Mouse (Mus musculus) midbrain, embryonic 15.5 days (tissue): ENCODE data around the gene Abcg8. TPM values are rescaled to one million over a fixed set of nuclear protein-coding genes. Genes with fewer than 3 reads are reported as not detected.

ENCODE experiments used
- ATAC-seq: fragments of 200-750 bp; cut with Nextera tagmentation; replicated peaks from 2 replicates; pipeline ENCODE4 v1.8.0; 2017; ENCODE audit warnings: moderate TSS enrichment
- H3K27ac ChIP-seq: fragments of 300-500 bp; sonication (generic); 2 replicates; pipeline ENCODE4 v1.5.1; 2015; ENCODE audit warnings: mild to moderate bottlenecking, inconsistent platforms
- H3K27me3 ChIP-seq: fragments of 300-500 bp; sonication (generic); replicated peaks from 2 replicates; pipeline ENCODE4 v1.6.1; 2015; ENCODE audit warnings: inconsistent platforms
- H3K36me3 ChIP-seq: fragments of 300-500 bp; sonication (generic); replicated peaks from 2 replicates; pipeline ENCODE4 v1.6.1; 2015; ENCODE audit warnings: inconsistent platforms
- H3K4me1 ChIP-seq: fragments of 300-500 bp; sonication (generic); 2 replicates; pipeline ENCODE4 v1.6.1; 2015; ENCODE audit warnings: inconsistent platforms
- H3K4me2 ChIP-seq: fragments of 300-500 bp; sonication (generic); 2 replicates; pipeline ENCODE4 v1.6.1; 2015; ENCODE audit warnings: inconsistent platforms, mild to moderate bottlenecking, moderate library complexity
- H3K4me3 ChIP-seq: fragments of 300-500 bp; sonication (generic); 2 replicates; pipeline ENCODE4 v1.5.1; 2015; ENCODE audit warnings: mild to moderate bottlenecking, inconsistent platforms
- H3K9ac ChIP-seq: fragments of 300-500 bp; sonication (generic); 2 replicates; pipeline ENCODE4 v1.6.1; 2015; ENCODE audit warnings: mild to moderate bottlenecking, inconsistent platforms
- H3K9me3 ChIP-seq: fragments of 300-500 bp; sonication (generic); 2 replicates; pipeline ENCODE4 v1.6.1; 2016; ENCODE audit warnings: inconsistent platforms
- WGBS: fragments of 180-500 bp; shearing (Covaris S2); methylation state at CpG from one replicate; pipeline ENCODE4 v1.1.7; 2015; ENCODE audit warnings: mixed read lengths; 5-methylcytosine and 5-hydroxymethylcytosine counted together
- polyA plus RNA-seq: library from polyadenylated mRNA; unstranded; fragments of >200 nt; fragmentation: Nextera tagmentation; extraction: Ambion mirVana; gene quantifications from 2 replicates; pipeline ENCODE4 v1.2.1, GENCODE M21; 2015

The Abcg8 gene
- polyA plus RNA-seq: 0.15 TPM in 1 of 2 replicates, not detected in the other

DNA sequence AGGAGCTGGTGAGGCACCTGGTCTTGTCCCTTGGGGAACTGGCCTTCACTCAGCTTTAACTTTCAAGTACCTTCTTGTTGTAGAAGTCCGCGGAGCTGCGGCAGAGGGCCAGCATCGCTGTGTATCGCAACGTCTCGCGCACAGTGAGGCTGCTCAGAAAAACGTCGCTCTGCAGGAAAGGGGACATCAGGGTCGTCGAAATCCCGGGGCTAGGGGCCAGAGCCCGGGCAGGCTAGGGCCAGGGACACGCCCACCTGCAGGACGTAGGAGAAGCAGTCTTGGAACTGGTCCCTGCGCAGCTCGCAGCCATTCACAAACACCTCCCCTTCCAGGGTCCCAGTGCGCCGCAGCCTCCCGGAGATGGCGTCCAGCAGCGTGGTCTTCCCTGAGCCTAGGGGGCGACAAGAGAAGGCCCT lies at the start of gene Abcg8:
Gene Abcg8, plus strand, starts transcription at position 352 of the 416 bp plus-strand sequence.
- peaks cover 14% of the 10 kb centered on the region for H3K27me3 ChIP-seq
- no peaks in the 10 kb centered on the region for H3K36me3 ChIP-seq
- peaks cover 25% of the 10 kb centered on the region for H3K4me1 ChIP-seq
- H3K4me2 ChIP-seq: peak within 1 kb of the TSS; percentile 59
- H3K27ac ChIP-seq: no peak within 1 kb of the TSS
- no peaks in the 10 kb centered on the region for H3K9me3 ChIP-seq
- 2% methylated on average over 24 of the region's 24 CpGs for WGBS
- peak; percentile 60; the same call in 1 of the 2 replicates for ATAC-seq
- peak within 1 kb of the TSS; percentile 4; the same call in 1 of the 2 replicates for H3K9ac ChIP-seq
- H3K4me3 ChIP-seq: peak within 1 kb of the TSS; percentile 33

DNA sequence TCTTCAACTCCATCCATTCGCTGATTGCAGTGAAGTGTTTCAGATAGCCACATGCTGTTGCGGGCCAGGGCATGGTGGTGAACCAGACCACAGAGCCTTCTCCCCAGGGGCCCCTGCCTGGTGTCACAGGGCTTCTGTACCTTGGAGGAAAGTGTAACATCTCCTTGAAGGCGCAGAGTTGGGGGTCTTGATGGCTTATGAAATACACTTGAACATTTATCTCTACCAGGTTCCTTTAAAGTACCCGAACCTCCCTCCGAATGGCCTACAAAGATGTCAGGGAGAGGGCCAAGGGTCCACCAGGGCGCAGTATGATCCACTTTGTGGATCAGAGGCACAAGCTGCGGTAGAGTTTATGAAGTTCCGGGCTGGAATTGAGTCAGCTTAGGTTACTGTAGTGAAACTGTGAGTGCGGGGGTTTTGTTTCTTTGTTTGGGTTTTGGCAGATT lies 49.2 kb upstream of the Abcg8 start:
- peak; percentile 77 for ATAC-seq
- peak overlapping the region; percentile 63 for H3K4me2 ChIP-seq
- H3K9ac ChIP-seq: peak overlapping the region; percentile 58
- 25% methylated on average over 9 of the region's 9 CpGs for WGBS
- no peaks in the 10 kb centered on the region for H3K9me3 ChIP-seq
- H3K4me1 ChIP-seq: peaks cover 11% of the 10 kb centered on the region; the same call in 1 of the 2 replicates
- H3K27me3 ChIP-seq: no peaks in the 10 kb centered on the region
- no peaks in the 10 kb centered on the region for H3K36me3 ChIP-seq
- peak overlapping the region; percentile 63 for H3K4me3 ChIP-seq
- H3K27ac ChIP-seq: peak overlapping the region; percentile 79

DNA sequence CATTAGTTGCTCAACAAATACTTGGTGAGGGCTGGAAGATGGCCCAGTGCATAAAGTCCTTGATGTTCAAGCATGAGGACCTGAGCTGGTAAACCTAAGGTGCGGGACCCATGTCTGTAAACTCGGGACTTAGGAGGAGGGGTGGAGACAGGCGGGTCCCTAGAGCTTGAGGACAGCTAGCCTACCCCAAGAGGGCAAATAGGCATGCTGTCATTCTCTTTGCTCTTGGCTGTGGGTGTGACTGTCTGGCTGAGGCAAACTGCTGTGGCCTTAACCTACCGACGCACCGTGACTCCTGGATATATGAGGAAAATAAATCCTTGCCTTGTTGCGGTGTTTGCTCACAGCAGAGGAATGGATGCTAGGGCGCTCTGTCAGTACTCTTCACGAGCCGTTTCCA lies 48.4 kb upstream of the Abcg8 start:
- H3K4me3 ChIP-seq: no peak overlapping the region
- H3K27ac ChIP-seq: no peak overlapping the region
- H3K27me3 ChIP-seq: no peaks in the 10 kb centered on the region
- H3K4me2 ChIP-seq: no peak overlapping the region
- no peak overlapping the region for H3K9ac ChIP-seq
- peaks cover 11% of the 10 kb centered on the region; the same call in 1 of the 2 replicates for H3K4me1 ChIP-seq
- no peaks in the 10 kb centered on the region for H3K36me3 ChIP-seq
- H3K9me3 ChIP-seq: no peaks in the 10 kb centered on the region
- WGBS: 88% methylated on average over 10 of the region's 10 CpGs
- no peak for ATAC-seq

DNA sequence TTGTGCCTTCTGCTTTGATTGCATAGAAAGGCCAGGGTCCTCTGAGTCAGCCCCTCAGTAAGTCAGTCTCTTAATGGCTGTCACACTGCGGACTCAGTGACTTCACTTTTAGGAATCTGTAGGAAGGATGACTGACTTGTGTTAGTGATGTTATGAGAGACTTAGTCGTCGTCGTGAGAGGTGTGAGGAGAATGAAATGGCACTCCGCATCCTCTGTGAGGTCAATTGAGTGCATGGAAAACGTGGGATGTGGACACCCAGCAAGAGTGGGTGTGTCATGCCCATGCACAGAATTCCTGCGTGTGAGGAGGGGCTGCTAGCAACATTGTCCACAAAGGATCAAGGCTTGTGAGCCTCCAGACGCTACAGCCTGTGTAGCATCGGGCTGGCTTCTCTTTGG lies 47.5 kb upstream of the Abcg8 start:
- H3K9me3 ChIP-seq: no peaks in the 10 kb centered on the region
- no peaks in the 10 kb centered on the region for H3K27me3 ChIP-seq
- peaks cover 11% of the 10 kb centered on the region; the same call in 1 of the 2 replicates for H3K4me1 ChIP-seq
- H3K36me3 ChIP-seq: no peaks in the 10 kb centered on the region
- no peak overlapping the region for H3K4me2 ChIP-seq
- H3K27ac ChIP-seq: no peak overlapping the region
- no peak overlapping the region for H3K9ac ChIP-seq
- no peak for ATAC-seq
- no peak overlapping the region for H3K4me3 ChIP-seq
- WGBS: 87% methylated on average over 9 of the region's 9 CpGs

DNA sequence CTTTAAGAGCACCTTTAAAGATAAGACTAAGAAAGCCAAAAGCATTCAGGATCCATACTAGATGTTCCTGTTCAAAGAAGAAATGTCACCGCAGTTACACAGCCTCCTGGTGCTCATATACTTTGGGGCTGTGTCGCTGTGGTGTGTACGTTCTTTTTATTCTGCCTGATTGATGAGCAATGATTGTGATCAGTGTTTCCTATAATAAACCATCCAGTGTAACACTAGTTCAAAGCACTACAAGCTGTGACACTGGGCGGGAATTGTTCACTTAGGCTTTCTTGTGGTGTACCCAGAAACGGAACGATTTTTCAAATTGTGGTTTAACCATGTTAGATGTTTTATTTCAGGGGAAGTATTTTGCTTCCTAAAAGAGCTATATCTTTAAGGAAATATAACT lies 44.3 kb upstream of the Abcg8 start:
- Histone ChIP-seq H3K27me3 (no peaks in the 10 kb centered on the region), H3K4me1 (peaks cover 14% of the 10 kb centered on the region; the same call in 1 of the 2 replicates), H3K4me2 (no peak overlapping the region), H3K36me3 (no peaks in the 10 kb centered on the region), H3K4me3 (no peak overlapping the region), H3K27ac (no peak overlapping the region), H3K9me3 (no peaks in the 10 kb centered on the region), H3K9ac (no peak overlapping the region)
- ATAC-seq: no peak
- WGBS: 95% methylated on average over 6 of the region's 6 CpGs

DNA sequence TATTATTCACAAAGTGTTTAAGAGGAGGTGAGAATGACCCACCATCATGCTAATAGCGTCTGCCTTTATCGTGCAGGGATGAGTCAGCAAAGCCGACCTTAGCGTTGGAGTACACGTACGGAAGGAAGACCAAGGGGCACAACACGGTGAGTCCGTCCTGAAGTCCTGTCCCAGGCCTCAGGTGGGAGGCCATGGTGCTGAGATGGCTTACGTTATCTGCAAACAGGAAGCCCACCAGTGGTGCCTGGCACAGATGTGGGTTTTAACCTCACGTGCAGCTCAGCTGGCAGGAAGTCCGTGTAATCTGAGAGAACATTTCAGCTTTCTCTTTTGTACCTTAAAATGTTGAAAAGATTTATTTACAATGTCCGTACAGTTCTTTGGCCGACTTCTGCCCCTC lies 42.7 kb upstream of the Abcg8 start:
- H3K4me3 ChIP-seq: no peak overlapping the region
- H3K36me3 ChIP-seq: no peaks in the 10 kb centered on the region
- H3K27me3 ChIP-seq: no peaks in the 10 kb centered on the region
- H3K4me2 ChIP-seq: no peak overlapping the region
- H3K9me3 ChIP-seq: no peaks in the 10 kb centered on the region
- no peak overlapping the region for H3K9ac ChIP-seq
- 0 out of 2 replicates have a peak, but pooled peaks cover 4% of the 10 kb centered on the region for H3K4me1 ChIP-seq
- 92% methylated on average over 13 of the region's 13 CpGs for WGBS
- no peak for ATAC-seq
- no peak overlapping the region for H3K27ac ChIP-seq

DNA sequence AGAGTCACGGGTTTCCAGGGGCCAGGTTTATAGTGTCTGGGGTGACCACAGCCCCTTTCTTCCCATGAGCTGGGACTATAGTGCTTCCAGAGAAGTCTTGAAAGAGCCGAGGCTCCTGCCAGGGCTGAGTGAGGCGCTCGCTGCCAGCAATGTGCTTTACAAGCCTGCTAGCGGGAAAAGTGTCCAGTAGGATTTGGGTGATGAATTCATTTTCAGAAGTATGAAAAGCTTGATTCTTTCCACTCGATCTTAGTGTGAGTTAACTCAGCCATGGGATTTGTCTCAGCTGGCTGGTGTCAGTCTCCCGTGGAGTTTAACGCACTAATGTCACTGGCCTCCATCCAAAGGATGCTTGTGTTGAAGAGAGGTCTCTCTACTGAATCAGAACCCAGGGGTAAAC lies 39.8 kb upstream of the Abcg8 start:
- Histone ChIP-seq H3K4me2 (no peak overlapping the region), H3K36me3 (no peaks in the 10 kb centered on the region), H3K9ac (no peak overlapping the region), H3K9me3 (no peaks in the 10 kb centered on the region), H3K27me3 (no peaks in the 10 kb centered on the region), H3K27ac (no peak overlapping the region), H3K4me1 (0 out of 2 replicates have a peak, but pooled peaks cover 4% of the 10 kb centered on the region), H3K4me3 (no peak overlapping the region)
- WGBS: 43% methylated on average over 8 of the region's 8 CpGs
- no peak for ATAC-seq

DNA sequence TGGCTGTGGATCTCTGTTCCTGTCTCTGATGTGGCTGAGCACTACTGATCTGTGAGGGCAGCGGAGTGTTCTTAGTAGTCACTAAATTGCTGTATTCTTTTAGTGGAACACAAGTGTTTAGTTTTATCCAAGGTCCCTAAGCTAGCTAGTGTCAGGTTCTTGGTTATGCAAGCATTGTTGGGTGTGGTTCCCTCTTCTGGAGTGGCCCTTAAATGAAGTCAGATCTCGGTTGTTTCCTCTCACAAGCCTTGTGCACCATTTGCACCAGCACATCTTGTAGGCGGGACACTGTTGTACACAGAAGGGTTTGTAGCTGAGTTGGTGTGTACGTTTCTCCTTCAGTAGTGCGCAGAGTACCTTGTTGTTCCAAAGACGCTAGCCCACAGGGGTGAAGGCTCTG lies 38.1 kb upstream of the Abcg8 start:
- H3K27me3 ChIP-seq: no peaks in the 10 kb centered on the region
- no peaks in the 10 kb centered on the region for H3K36me3 ChIP-seq
- H3K4me1 ChIP-seq: 0 out of 2 replicates have a peak, but pooled peaks cover 4% of the 10 kb centered on the region
- no peak overlapping the region for H3K4me2 ChIP-seq
- H3K4me3 ChIP-seq: no peak overlapping the region
- no peak overlapping the region for H3K9ac ChIP-seq
- no peaks in the 10 kb centered on the region for H3K9me3 ChIP-seq
- no peak overlapping the region for H3K27ac ChIP-seq
- WGBS: 94% methylated on average over 6 of the region's 6 CpGs
- no peak for ATAC-seq

DNA sequence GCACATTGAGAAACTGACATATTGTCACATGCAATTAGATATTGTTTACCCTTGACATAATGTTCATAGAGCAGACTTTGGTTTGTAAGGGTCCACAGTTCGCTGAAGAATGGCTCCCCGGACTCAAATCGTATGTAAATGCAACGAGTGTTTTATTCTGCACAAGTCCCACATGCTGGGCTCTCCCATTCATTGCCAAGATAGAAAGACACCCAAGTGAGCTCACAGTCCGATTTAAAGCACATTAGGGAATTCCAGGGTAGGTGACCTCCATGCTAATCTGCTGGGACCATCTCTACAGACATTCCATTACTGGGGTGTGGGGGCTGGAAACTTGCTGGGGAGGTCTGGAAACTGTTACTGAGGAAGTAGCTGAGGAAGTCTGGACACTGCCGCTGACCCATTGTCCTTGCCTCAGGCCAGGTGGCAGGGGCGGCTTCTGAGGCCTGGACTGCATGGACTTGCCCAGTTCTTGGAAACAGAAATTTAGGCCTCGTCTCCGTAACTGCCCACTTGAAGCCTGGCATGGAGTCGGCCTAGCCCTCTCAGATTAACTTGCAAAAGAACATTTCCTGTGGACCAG lies 36.2 kb upstream of the Abcg8 start:
- H3K4me3 ChIP-seq: no peak overlapping the region
- WGBS: 56% methylated on average over 10 of the region's 10 CpGs
- no peaks in the 10 kb centered on the region for H3K9me3 ChIP-seq
- H3K27ac ChIP-seq: no peak overlapping the region
- no peak for ATAC-seq
- H3K9ac ChIP-seq: no peak overlapping the region
- H3K4me1 ChIP-seq: 0 out of 2 replicates have a peak, but pooled peaks cover 7% of the 10 kb centered on the region
- no peaks in the 10 kb centered on the region for H3K27me3 ChIP-seq
- H3K4me2 ChIP-seq: no peak overlapping the region
- no peaks in the 10 kb centered on the region for H3K36me3 ChIP-seq

DNA sequence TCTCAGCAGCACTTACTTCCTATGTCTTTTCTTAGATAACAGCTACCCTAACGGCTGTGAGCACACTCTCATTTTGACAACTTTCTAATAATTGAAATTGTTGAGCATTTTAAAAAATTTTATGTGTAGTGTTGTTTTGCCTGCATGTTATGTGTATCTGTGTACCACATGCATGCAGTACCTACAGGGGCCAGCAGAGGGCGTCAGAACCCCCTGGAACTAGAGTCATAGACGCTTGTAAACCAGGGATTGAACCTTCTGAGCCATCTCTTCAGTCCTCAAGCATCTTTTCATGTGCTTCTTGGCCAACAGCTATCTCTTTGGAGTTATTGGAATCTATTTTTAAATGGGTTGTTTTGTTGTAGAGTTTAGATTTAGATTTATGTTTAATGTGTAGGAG lies 34.2 kb upstream of the Abcg8 start:
- Histone ChIP-seq H3K4me2 (no peak overlapping the region), H3K9ac (no peak overlapping the region), H3K36me3 (no peaks in the 10 kb centered on the region), H3K27me3 (no peaks in the 10 kb centered on the region), H3K9me3 (no peaks in the 10 kb centered on the region), H3K4me1 (0 out of 2 replicates have a peak, but pooled peaks cover 3% of the 10 kb centered on the region), H3K27ac (no peak overlapping the region), H3K4me3 (no peak overlapping the region)
- 27% methylated on average over 3 of the region's 3 CpGs for WGBS
- no peak for ATAC-seq

DNA sequence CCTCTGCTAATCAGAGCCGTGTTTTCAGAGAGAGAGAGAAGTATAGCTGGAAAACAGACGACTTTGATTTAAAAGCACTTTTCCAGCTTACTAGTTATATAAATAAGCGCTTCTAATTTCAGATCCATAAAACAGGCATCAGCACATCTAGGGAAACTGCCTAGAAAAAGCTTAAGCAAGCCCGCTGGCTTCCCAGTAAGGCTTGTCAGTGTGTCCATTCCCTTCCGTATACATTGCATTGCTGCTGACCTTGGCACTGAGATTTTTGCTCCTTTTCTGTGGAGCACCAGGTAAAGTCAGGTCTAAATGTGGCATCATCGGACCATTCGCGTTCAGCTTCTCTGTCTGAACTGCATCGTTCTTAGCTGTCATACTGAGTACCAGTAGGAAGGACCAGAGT lies 33.8 kb upstream of the Abcg8 start:
- Histone ChIP-seq H3K27me3 (no peaks in the 10 kb centered on the region), H3K4me1 (0 out of 2 replicates have a peak, but pooled peaks cover 3% of the 10 kb centered on the region), H3K36me3 (no peaks in the 10 kb centered on the region), H3K9ac (no peak overlapping the region), H3K4me3 (no peak overlapping the region), H3K9me3 (no peaks in the 10 kb centered on the region), H3K27ac (no peak overlapping the region), H3K4me2 (no peak overlapping the region)
- ATAC-seq: no peak
- WGBS: 91% methylated on average over 9 of the region's 9 CpGs

DNA sequence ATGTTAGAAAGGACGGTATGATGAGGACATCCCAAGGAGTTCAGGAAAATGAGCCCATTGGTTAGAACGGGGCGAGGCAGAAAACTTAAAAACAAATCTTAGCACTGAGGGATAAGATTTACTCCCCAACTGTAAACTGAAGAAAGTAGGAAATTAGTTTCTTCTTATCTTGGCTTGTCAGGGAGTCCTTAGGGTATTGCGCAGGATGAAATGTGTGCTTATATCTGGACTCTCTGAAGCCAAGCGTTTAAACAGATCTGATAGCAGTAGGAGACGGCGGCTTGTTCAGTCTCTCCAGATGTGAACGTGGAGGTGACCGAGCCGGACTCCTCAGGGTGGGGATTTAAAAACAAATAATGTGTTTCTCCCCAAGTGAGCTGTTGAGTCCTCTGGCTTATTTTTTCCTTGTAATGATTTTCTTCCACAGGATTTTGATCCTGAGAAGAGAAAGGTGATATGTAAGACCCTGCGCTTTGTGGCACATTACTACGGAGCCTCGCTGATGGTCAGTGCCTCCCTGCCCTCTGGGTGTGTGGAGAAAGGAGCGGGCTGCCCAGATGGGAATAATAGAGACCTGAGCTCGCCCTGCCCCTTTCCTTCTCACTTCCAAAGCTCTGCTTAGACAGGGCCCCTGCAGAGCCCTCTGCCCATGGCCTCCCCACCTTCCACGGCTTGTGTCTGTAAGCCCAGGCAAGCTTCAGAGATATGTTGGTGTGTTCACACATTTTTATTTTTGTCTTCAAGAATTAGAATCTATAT lies 31.6 kb upstream of the Abcg8 start:
- WGBS: 49% methylated on average over 16 of the region's 16 CpGs
- H3K27me3 ChIP-seq: no peaks in the 10 kb centered on the region
- no peak overlapping the region for H3K9ac ChIP-seq
- H3K36me3 ChIP-seq: no peaks in the 10 kb centered on the region
- H3K4me3 ChIP-seq: no peak overlapping the region
- no peaks in the 10 kb centered on the region for H3K9me3 ChIP-seq
- no peak overlapping the region for H3K27ac ChIP-seq
- H3K4me1 ChIP-seq: 0 out of 2 replicates have a peak, but pooled peaks cover 3% of the 10 kb centered on the region
- ATAC-seq: 0 out of 2 replicates have a peak, but pooled peaks have one; percentile 39
- H3K4me2 ChIP-seq: no peak overlapping the region
